ENCODE assay signal across 13 mouse cellular contexts in the genomic region with DNA sequence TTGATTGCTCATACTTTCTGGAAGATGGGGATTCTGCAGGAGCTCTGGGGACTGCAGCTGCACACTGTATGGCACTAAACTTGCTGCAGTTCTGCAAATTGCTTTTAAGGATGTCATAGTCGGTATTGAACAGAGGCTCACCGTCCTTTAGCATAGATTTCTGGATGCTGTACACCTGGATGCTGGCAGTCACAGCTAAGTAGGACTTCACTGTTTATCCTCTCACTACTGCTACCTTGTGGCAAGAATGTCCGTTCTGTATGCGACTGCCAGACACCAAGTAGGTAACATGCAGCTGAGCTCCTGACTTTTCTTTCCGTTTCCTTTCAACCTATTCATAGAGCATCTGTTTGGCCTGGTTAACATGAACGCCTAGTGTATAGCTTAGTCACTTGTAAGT.
DNase-seq lines count a peak whose midpoint lies in the region; ATAC-seq and TF ChIP-seq lines count a peak whose summit lies in the region.
"Had no signal": no experiment of that assay in that cellular context is flagged by ENCODE, and none has a peak within 500 bp of the region (broad histone marks: within the 10 kb centered on the region; RNA-seq: fewer than 3 reads in every experiment).

No protein-coding gene starts in this region.

- H3K4me2 ChIP-seq in forebrain, postnatal 0 days (ENCODE audit: low read depth) = no peak overlapping the region
- no peak overlapping the region for H3K4me2 ChIP-seq in forebrain, embryonic 12.5 days
- no peak overlapping the region for H3K4me2 ChIP-seq in CH12.LX (ENCODE audit: insufficient read depth, low read depth, poor library complexity, severe bottlenecking)
- H3K4me2 ChIP-seq: liver, embryonic 15.5 days; midbrain, embryonic 15.5 days had no signal

- TF ChIP-seq POLR2A in CH12.LX (IDR thresholded peaks at IDR 0.05; ENCODE audit: low read depth, low read length) = no peak
- no peak for TF ChIP-seq POLR2A in brain, embryonic 14.5 days (IDR thresholded peaks at IDR 0.05; ENCODE audit: borderline replicate concordance, extremely low read depth, insufficient read depth, insufficient read length, poor library complexity, severe bottlenecking)

- no peak overlapping the region for H3K4me3 ChIP-seq in forebrain, postnatal 0 days (ENCODE audit: low read depth, low read length)
- no peak overlapping the region for H3K4me3 ChIP-seq in forebrain, embryonic 12.5 days (replicated peaks)
- H3K4me3 ChIP-seq in CH12.LX (replicated peaks in 1 of 3; ENCODE audit: low read depth in 2 of 3, low read length in 2 of 3, poor library complexity in 1 of 3) = no peak overlapping the region
- H3K4me3 ChIP-seq: forebrain, embryonic 10.5 days; liver, embryonic 15.5 days; midbrain, embryonic 15.5 days had no signal

- H3K9ac ChIP-seq in forebrain, postnatal 0 days = no peak overlapping the region
- H3K9ac ChIP-seq in forebrain, embryonic 12.5 days = no peak overlapping the region
- no peak overlapping the region for H3K9ac ChIP-seq in CH12.LX (ENCODE audit: insufficient read depth, low read depth)
- H3K9ac ChIP-seq: liver, embryonic 15.5 days; midbrain, embryonic 15.5 days had no signal

- ATAC-seq in forebrain, postnatal 0 days = no peak
- ATAC-seq in forebrain, embryonic 12.5 days (ENCODE audit: low FRiP score) = no peak
- ATAC-seq: intestine, embryonic 16.5 days; midbrain, embryonic 15.5 days had no signal

- H3K36me3 ChIP-seq in forebrain, postnatal 0 days (ENCODE audit: insufficient read depth) = no peaks in the 10 kb centered on the region
- H3K36me3 ChIP-seq in forebrain, embryonic 12.5 days (replicated peaks) = no peaks in the 10 kb centered on the region
- no peaks in the 10 kb centered on the region for H3K36me3 ChIP-seq in CH12.LX (replicated peaks in 1 of 2; ENCODE audit: control insufficient read depth in 1 of 2, insufficient read depth in 1 of 2, low read length in 1 of 2)
- H3K36me3 ChIP-seq: forebrain, embryonic 10.5 days; liver, embryonic 15.5 days; midbrain, embryonic 15.5 days had no signal

- no peak for TF ChIP-seq EP300 in CH12.LX (IDR thresholded peaks at IDR 0.05; ENCODE audit: low read length)

- H3K27ac ChIP-seq in forebrain, postnatal 0 days (ENCODE audit: low read depth, low read length) = no peak overlapping the region
- H3K27ac ChIP-seq in forebrain, embryonic 12.5 days = no peak overlapping the region
- H3K27ac ChIP-seq in CH12.LX (ENCODE audit: insufficient read depth, low read depth) = no peak overlapping the region
- H3K27ac ChIP-seq: forebrain, embryonic 10.5 days; liver, embryonic 15.5 days; midbrain, embryonic 15.5 days had no signal

- dilution Hi-C loops in CH12.LX (cut with MboI; ENCODE audit: extremely low pct_ligation_motif_present, extremely low pct_unique_long_range_greater_than_20kb, low sequenced_read_pairs) = no loop called here

- no peak for DNase-seq in forebrain, postnatal 0 days
- peak; percentile 8 for DNase-seq in kidney, postnatal 10 days
- DNase-seq in kidney, postnatal 25 days = no peak
- DNase-seq in CH12.LX (ENCODE audit: extremely low read depth) = peak; percentile 10
- DNase-seq in brain, embryonic 14.5 days (ENCODE audit: low read depth) = peak; percentile 24
- no peak for DNase-seq in B cell, adult 2 months
- DNase-seq in cerebellum, adult 9-10 months = no peak
- DNase-seq: gastrocnemius, postnatal 10 days had no signal

- no peaks in the 10 kb centered on the region for H3K4me1 ChIP-seq in forebrain, postnatal 0 days (ENCODE audit: insufficient read depth)
- H3K4me1 ChIP-seq in forebrain, embryonic 12.5 days = no peaks in the 10 kb centered on the region
- H3K4me1 ChIP-seq in CH12.LX (ENCODE audit: control insufficient read depth in 1 of 2, insufficient read depth in 2 of 2) = no peaks in the 10 kb centered on the region
- H3K4me1 ChIP-seq: forebrain, embryonic 10.5 days; liver, embryonic 15.5 days; midbrain, embryonic 15.5 days had no signal

- in situ Hi-C loops in CH12.LX (cut with MboI; ENCODE audit: low pct_ligation_motif_present, low pct_unique_long_range_greater_than_20kb, low sequenced_read_pairs) = no loop called here

- H3K9me3 ChIP-seq in forebrain, postnatal 0 days (ENCODE audit: low read length) = no peaks in the 10 kb centered on the region
- no peaks in the 10 kb centered on the region for H3K9me3 ChIP-seq in forebrain, embryonic 12.5 days
- no peaks in the 10 kb centered on the region for H3K9me3 ChIP-seq in CH12.LX (replicated peaks; ENCODE audit: low read length)
- H3K9me3 ChIP-seq: forebrain, embryonic 10.5 days; liver, embryonic 15.5 days; midbrain, embryonic 15.5 days had no signal

- no peak; the same call in 1 of the 2 replicates for TF ChIP-seq RAD21 in CH12.LX (IDR thresholded peaks at IDR 0.05; ENCODE audit: low read depth, low read length)

- WGBS in forebrain, postnatal 0 days = 69% methylated on average over 6 of the region's 6 CpGs
- WGBS in forebrain, embryonic 12.5 days = 64% methylated on average over 6 of the region's 6 CpGs

- peak; percentile 33; the same call in 1 of the 2 replicates for TF ChIP-seq CTCF in forebrain, postnatal 0 days (IDR thresholded peaks at IDR 0.05; ENCODE audit: low read depth)
- no peak for TF ChIP-seq CTCF in CH12.LX (conservative IDR thresholded peaks at IDR 0.05 in 1 of 2, IDR thresholded peaks at IDR 0.05 in 1 of 2; ENCODE audit: low read depth in 2 of 2, low read length in 2 of 2)
- peak; percentile 13; the same call in 1 of the 2 replicates for TF ChIP-seq CTCF in brain, embryonic 14.5 days (IDR thresholded peaks at IDR 0.05; ENCODE audit: borderline replicate concordance, extremely low read depth, insufficient read depth, insufficient read length)

- H3K79me2 ChIP-seq in CH12.LX (replicated peaks; ENCODE audit: control insufficient read depth, extremely low read depth, insufficient read depth, poor library complexity, severe bottlenecking) = no peaks in the 10 kb centered on the region

- H3K27me3 ChIP-seq in forebrain, postnatal 0 days (ENCODE audit: insufficient read depth, low read length) = no peaks in the 10 kb centered on the region
- H3K27me3 ChIP-seq in forebrain, embryonic 12.5 days = no peaks in the 10 kb centered on the region
- H3K27me3 ChIP-seq in CH12.LX (replicated peaks) = no peaks in the 10 kb centered on the region
- H3K27me3 ChIP-seq: liver, embryonic 15.5 days; midbrain, embryonic 15.5 days had no signal

TF ChIP-seq in CH12.LX, 34 proteins besides CTCF, POLR2A, EP300 and RAD21:
- TF ChIP-seq CHD2 (IDR thresholded peaks at IDR 0.05; ENCODE audit: low read length) (no peak), SMC3 (IDR thresholded peaks at IDR 0.05; ENCODE audit: low read depth, low read length) (peak; percentile 14; the same call in 1 of the 2 replicates), MXI1 (IDR thresholded peaks at IDR 0.05; ENCODE audit: low read depth, low read length) (no peak), JUN (IDR thresholded peaks at IDR 0.05; ENCODE audit: insufficient read depth, low read depth, low read length) (no peak), USF2 (conservative IDR thresholded peaks at IDR 0.05; ENCODE audit: low read depth, low read length) (no peak), USF1 (IDR thresholded peaks at IDR 0.05; ENCODE audit: low read depth, low read length) (no peak)

Comparison
In these comparisons a context has a peak if more than half of its experiments do, and no peak if none do; other contexts are left out.
1. DNase-seq: peak in kidney, postnatal 10 days (single experiment), CH12.LX (single experiment) and brain, embryonic 14.5 days (single experiment); none in forebrain, postnatal 0 days (single experiment), kidney, postnatal 25 days (0 of 2), B cell, adult 2 months (0 of 2) and cerebellum, adult 9-10 months (single experiment).
2. CTCF ChIP-seq: peak in forebrain, postnatal 0 days (single experiment) and brain, embryonic 14.5 days (single experiment); none in CH12.LX (0 of 2).